Mouse (Mus musculus): Measurements from ENCODE around the gene Gm45521.

The Gm45521 gene

GRCm38 (mm10) chr14:7957049-7957448, at the start of gene Gm45521:
TSS of gene Gm45521 (plus strand) at chr14:7957288.
- no peak for DNase-seq (ENCODE audit: low spot score in 2 of 2)

DNA sequence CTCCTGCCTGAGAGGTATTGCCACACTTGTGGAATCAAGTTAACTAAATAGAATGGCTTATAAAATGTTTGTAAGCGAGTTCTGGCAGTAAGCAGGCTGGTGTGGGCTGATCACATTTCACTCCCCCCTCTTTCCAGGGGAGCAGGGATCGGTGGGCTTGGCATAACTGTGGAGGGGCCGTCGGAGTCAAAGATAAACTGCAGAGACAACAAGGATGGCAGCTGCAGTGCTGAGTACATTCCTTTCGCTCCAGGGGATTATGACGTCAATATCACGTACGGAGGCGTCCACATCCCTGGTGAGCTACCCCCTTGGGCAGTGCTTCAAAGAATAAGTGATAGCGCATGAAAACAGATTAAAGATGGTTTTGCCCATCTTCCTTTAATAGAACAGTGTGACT, 47.6 kb upstream of the Gm45521 start:
- no peak for DNase-seq (ENCODE audit: low spot score in 2 of 2)

- DNase-seq (ENCODE audit: low spot score in 2 of 2): peak in 1 of 2 experiments; percentile 46
These were observed 43.2 kb upstream of the Gm45521 start for GRCm38 (mm10) chr14:7913842-7914241.

- DNase-seq (ENCODE audit: low spot score in 2 of 2): no peak
These were observed 42.6 kb upstream of the Gm45521 start for GRCm38 (mm10) chr14:7914461-7914860.

DNA sequence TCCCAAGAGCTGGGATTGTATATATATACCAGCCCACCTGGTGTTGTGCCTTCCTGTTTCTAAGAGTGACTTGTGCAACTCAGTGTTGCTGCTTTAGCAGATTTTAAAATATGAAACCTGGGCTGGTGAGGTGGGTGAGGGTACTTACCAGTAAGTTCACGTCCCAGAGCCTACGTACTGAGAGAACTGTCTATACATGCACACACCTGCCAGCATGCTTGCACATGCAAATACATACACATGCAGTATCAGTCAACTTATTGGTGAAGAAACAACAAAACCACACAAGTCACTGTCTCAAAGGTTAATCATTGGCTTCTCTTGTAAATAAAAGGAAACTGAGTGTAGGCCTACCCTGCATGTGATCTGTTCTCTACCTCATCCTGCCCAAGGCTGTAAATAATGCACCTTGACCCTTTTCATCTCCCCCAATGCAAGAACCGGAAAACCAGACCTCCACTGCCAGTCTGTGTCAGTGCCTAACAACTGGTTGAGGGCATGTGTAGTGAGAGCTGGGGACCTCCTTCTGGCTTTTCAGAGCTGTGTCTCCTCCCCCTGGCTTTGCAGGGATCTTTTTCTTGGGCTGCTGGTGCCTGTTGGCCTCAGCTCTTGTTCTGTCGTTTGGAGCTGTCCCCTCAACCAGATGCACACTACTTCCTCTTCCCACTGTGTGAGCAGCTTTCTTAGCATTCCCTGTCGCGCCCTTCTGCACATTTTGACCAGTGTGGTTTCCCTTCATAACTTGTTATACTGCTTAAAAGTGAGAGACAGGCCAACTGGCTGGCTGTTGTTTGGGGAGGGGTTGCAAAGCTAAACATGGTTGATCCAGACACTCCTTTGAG, 38.7 kb upstream of the Gm45521 start:
- no peak for DNase-seq (ENCODE audit: low spot score in 2 of 2)

DNA sequence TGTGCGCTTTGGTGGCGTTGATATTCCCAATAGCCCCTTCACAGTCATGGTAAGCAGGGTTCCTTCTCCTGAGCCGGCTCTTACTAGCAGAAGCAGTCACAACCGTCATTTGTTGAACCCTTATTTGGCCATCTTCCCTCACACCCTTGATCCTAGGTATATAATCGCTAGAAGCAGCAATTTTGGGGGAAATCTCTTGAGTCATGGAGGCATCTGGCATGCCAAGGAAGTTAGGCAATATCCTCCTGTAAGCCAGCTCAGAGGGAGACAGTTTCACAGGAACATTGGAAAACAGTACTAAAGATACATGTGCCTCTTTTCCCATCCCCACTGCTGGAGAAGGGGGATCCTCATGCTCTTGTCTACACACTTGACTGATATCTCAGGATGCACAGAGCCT, 37.8 kb upstream of the Gm45521 start:
- DNase-seq (ENCODE audit: low spot score in 2 of 2): no peak

GRCm38 (mm10) chr14:7919921-7920320, 37.2 kb upstream of the Gm45521 start:
- no peak for DNase-seq (ENCODE audit: low spot score in 2 of 2)

GRCm38 (mm10) chr14:7921459-7921858, 35.6 kb upstream of the Gm45521 start:
- DNase-seq (ENCODE audit: low spot score in 2 of 2): no peak

- no peak for DNase-seq (ENCODE audit: low spot score in 2 of 2)
These were observed 33.5 kb upstream of the Gm45521 start for GRCm38 (mm10) chr14:7923635-7924034.

DNA sequence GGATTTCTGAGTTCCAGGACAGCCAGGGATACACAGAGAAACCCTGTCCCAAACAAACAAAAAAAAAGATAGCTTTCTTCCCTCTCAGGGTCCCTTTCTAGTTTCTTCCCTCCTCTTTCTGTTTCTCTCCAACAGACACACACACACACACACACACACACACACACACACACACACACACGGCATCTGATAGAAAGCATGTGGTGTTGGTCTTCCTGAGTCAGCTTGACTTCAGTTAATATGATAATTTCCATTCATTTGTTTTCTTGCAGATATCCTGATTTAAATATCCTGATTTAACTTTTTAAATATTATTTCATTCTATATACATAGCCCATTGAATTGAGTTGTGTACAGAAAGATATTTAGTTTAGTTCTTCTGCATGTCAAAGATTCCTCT, 28.7 kb upstream of the Gm45521 start:
- no peak for DNase-seq (ENCODE audit: low spot score in 2 of 2)

GRCm38 (mm10) chr14:7929029-7929428, 28.1 kb upstream of the Gm45521 start:
- no peak for DNase-seq (ENCODE audit: low spot score in 2 of 2)

- DNase-seq (ENCODE audit: low spot score in 2 of 2): no peak
These were observed 24.9 kb upstream of the Gm45521 start for GRCm38 (mm10) chr14:7932151-7932550.

GRCm38 (mm10) chr14:7934166-7934565, 22.9 kb upstream of the Gm45521 start:
- DNase-seq (ENCODE audit: low spot score in 2 of 2): no peak

- peak; percentile 51 to 54 for DNase-seq (ENCODE audit: low spot score in 2 of 2)
These were observed 19.9 kb upstream of the Gm45521 start for GRCm38 (mm10) chr14:7937052-7937630.

- peak in 1 of 2 experiments; percentile 62 for DNase-seq (ENCODE audit: low spot score in 2 of 2)
These were observed 18.0 kb upstream of the Gm45521 start for GRCm38 (mm10) chr14:7938809-7939784.

DNA sequence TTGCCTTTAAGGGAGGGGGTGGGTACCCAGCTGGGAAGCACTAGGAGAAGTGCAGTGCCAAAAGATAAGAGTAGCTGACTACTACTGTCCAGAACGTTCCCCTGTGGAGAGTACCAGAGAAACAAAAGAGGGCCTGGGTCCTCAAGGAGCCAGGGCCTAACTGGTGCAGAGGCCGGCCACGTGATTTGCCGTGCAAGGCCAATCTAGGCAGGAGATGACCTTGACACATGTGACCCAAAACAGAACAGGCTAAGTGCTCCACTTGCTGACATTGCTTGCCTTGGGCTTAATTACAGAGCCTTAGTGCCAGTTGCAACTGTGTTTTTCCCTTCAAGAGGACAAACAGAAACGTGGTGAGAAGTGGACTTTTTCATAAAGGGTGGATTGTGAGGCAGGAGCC, 15.7 kb upstream of the Gm45521 start:
- no peak for DNase-seq (ENCODE audit: low spot score in 2 of 2)

- DNase-seq (ENCODE audit: low spot score in 2 of 2): peak in 1 of 2 experiments; percentile 63
These were observed 13.8 kb upstream of the Gm45521 start for GRCm38 (mm10) chr14:7943101-7943800.

GRCm38 (mm10) chr14:7943801-7944135, 13.3 kb upstream of the Gm45521 start:
- no peak for DNase-seq (ENCODE audit: low spot score in 2 of 2)

GRCm38 (mm10) chr14:7944349-7945039, 12.6 kb upstream of the Gm45521 start:
- DNase-seq (ENCODE audit: low spot score in 2 of 2): no peak

- DNase-seq (ENCODE audit: low spot score in 2 of 2): no peak
These were observed 11.8 kb upstream of the Gm45521 start for GRCm38 (mm10) chr14:7945261-7945660.

DNA sequence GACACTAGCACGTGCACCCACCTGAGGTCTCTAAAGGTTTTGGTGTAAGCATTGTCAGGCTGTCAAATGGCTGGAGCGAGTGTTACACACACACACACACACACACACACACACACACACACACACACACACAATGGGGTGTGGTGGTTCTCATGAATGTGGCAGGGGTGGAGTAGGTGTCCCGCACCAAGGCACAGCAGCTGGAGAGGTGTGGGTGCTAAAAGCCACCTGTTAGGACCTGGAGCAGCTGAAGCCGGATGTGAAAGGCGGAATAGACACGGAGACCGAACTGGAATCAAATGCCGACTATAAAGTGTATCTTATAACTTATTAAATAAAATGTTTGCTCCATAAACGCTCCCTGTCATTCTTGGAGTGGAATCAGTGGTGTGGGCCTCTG, 5.9 kb upstream of the Gm45521 start:
- no peak for DNase-seq (ENCODE audit: low spot score in 2 of 2)
